Mouse (Mus musculus) neutrophil, adult 5-6 weeks (primary cell): ENCODE results near the gene Pnn. TPM values are rescaled to one million over a fixed set of nuclear protein-coding genes. Genes with fewer than 3 reads are reported as not detected.

Source experiments
- ATAC-seq: fragments of 151-379, 151-347 bp; 2 replicates; pipeline ENCODE4 v1.8.0; 2017; ENCODE audit warnings: mild to moderate bottlenecking, moderate TSS enrichment; ENCODE audit not compliant: insufficient number of reproducible peaks, poor library complexity, low FRiP score, severe bottlenecking; ENCODE audit errors: extremely low read depth
- total RNA-seq: library from RNA; stranded (forward); fragments of 200-1000 nt; gene quantifications from 2 replicates; pipeline ENCODE4 v1.2.3, GENCODE M21; 2017

Gene Pnn
- total RNA-seq, 1 experiment from 2014 or later, result 141 TPM

DNA sequence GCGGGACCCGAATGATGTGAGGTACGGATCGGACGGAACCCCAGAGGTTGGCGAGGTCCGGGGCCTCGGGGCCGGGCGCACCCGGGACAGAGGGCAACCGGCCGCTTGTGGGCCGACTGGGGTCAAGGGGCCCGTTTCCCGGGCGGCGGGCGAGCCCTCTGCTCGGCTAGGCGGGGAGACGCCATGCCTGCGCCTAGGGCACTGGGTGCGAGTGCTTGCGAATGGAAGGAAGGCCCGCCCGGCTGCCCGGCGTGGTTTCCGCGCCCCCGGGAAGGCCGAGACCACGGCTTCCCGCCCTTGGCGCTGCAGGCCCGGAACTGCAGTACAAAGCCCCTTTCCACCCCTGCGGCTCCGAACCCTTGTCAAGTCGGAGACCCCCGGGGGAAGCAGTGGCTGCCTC, 411 bp downstream of the Pnn start:
- no peak for ATAC-seq

DNA sequence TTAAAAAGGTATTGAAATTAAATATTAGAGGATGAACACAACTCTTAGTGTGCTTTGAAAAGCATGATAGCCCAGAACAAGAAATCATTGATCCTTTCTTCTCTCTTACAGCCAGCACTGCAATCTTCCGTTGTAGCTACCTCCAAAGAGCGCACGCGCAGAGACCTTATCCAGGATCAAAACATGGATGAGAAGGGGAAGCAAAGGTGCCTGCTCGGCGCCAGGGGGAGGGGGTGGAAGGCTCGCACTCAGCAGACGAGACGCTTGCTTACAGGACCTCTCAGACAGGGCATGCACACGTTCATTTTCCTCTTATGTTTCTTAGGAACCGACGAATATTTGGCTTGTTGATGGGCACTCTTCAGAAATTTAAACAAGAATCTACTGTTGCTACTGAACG, 2.1 kb downstream of the Pnn start:
- no peak for ATAC-seq

DNA sequence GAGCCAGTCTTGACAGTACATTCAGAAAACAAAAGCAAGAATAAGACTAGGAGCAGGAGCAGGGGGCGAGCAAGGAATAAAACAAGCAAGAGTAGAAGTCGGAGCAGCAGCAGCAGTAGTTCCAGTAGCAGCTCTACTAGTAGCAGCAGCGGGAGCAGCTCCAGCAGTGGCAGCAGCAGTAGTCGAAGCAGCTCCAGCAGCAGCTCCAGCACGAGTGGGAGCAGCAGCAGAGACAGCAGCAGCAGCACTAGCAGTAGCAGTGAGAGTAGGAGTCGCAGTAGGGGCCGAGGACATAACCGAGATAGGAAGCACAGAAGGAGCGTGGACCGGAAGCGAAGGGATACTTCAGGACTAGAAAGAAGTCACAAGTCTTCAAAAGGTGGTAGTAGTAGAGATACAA, 5.6 kb downstream of the Pnn start:
- ATAC-seq, result no peak

DNA sequence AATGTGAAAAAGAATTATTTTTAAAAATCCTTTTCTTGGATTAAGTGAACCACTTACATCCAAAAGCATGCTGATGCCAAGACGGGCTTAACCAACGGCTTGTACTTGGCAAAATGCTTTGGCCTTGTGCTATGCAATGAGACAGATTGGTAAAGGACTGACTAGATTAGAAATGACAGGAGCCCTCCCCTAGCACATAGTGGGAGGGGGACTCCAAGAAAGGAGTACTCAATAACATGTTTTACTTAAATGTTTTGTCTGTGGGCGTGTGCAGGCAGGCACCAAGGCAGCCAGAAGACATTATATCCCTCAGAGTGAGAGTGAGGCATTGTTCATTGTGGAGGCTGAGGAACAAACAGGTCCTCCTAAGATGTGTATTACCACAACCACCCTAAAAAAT, 7.4 kb downstream of the Pnn start:
- ATAC-seq, result no peak

DNA sequence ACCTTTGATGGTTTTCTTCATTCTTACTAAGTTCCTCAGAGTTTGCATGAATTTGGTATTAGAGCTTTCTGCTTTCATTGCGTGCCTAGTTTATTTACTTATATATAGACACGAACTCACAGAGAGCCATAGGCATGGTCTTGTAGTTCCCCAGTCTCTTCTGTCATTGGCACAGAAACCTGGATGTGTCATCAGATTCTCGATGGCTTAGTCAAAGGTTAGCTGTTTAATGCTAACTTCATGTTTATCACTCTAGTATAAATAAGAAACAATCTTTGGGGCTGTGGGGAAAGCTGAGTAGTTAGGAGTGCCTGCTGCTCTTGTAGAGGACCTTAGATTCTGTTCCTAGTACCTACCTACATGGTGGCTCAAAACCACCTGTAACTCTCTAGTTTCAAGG, 10.3 kb downstream of the Pnn start:
- ATAC-seq, result no peak

DNA sequence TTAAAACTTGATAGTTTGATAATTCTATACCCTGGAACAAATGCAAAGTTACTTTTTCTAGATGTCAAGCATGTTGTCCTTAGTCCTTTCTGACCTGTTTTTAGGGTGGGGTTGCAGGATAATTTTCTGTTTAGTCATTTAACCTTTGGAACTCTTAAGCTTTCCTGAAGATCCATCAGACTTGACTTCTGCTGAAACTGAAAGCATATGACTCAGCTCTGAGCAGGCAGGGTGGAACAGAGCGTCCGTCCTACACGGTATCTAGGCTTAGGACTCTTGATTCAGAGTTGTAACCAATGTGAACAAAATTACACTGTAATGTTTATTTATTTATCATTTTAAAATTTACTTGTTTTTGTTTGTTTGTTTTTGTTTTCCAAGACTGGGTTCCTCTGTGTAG, 11.2 kb downstream of the Pnn start:
- no peak for ATAC-seq

DNA sequence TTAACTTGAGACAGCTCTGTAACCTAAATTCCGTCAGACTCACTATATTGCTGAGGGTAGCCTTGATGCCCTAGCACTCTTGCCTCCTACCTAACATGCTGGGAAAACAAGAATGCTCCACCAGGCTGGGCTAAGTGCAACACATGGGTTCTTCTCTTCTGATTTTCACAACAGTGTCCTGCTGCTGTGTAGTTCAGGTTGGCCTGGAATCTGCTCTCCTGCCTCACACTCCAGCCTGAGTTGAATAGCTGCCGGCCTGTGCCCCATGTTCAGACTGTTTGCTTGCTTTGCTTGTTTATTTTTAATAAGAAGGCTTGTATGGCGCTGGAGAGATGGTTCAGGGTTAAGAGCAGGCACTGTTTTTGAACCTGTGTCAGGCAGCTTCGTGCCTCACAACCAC, 13.8 kb downstream of the Pnn start:
- ATAC-seq, result no peak

DNA sequence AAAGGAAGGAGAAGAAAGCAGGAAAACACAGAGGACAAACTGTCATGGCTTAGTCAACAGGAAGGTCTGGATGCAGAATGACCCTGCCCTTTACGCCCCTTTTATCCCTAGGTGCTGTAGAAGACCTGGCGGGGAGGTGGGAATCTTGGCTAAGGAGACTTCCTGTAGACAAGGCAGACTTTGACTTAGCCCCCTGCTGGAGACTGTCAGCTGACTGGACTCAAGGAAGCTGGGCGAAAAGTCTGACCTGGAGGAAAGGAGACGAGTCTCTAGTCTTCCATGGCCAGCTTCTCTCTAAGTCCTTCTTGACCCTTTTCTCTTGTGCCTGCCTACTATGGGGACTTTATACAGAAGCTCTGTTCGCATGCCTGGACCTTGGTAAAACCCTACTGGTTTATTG, 17.8 kb downstream of the Pnn start:
- ATAC-seq, result no peak

DNA sequence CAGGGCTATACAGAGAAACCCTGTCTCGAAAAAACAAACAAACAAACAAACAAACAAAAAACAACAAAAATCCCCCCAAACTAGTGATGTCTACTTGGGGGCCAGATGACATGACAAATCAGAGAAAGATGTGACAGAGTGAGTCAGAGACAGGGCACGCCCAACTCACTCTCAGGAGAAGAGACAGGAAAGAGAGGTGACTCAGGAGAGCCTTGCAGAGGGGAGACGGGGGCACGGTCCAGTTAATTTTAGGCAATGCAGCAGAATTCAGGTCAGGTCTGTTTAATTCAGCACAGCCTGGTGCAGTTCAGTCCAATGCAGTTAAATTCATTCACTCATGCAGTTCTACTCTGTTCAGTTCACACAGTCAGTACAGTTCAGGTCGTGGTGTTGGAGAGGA, 19.5 kb downstream of the Pnn start:
- no peak for ATAC-seq

DNA sequence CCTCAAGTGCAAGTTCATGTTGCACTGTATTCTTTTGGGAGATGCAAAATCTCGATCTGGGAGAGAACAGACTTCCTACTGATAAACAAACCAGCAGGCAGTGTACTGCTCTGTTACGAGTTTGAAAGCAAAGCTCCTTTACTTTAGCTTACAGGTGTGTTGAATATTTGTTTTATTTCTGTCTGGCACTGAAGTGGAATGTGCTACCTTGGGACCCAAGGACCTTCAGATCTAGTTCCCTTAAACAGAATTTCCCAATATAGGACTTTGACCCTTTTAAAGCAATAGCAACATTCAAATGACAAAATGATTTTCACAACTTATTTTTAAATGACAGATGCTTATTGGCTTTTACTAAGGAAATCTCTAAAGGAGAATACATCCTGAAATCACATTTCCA, 26.9 kb downstream of the Pnn start:
- no peak for ATAC-seq

DNA sequence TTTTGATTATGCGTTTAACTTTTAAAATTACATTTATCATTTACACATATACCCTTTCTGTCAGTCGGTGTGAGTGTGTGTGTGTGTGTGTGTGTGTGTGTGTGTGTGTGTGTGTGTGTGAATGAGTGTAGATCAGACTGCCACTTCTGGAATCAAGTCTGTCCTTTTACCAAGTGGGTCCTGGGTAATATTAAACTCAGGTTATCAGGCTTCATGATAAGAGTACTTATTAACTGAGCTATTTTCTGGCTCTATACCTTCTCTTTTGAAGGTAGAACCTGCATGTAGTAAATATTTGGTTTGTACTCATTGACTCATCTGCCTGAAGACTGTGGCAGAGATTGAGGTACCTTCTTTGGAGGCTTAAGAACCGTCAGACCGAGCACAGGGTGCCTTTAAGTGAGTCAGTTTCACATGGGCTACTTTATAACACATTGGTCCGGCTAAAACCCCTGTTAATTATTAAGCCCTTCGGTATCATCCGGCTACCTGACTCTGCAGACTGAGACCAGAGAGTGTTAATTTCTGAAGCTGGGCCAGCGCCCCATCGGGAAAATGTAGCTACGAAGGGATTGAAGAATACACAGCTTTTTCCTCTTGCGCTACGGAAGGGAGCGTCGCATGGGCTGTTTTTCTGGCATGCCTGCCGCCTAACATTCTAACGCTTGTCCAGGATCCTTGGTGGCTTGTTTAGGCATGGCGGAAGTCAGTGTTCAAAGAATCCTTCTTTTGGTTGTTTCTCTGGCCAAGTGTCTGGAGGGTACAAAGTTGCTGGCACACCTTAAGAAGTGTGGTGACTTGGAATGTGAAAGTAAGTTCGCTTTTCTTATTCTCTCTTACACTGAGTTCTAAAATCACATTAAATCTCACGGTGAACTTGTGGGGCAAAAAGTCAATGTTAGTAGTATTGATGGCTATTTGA, 28.7 kb downstream of the Pnn start, which contains the start of gene Mia2:
TSS of gene Mia2 (plus strand) at position 696 of the 922 bp plus-strand sequence.
- ATAC-seq, result no peak

DNA sequence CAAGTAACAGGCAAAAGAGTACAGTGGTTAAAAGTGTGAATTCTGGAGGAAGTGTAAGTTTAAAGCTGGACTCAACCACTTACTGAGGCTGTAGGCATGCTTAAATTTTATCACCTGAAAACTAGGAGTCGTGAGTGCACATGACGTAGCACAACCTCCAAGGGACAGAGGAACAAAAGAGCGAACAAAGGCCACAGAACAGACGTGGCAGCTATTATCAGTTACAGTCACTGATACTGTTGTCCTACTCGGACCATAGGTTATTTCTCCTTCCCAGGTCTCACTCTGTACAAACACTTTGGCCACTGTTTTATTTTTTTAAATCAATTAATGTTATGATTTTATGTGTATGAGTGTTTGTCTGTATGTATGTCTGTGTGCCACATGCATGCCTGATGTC, 38.1 kb downstream of the Pnn start:
- no peak for ATAC-seq

DNA sequence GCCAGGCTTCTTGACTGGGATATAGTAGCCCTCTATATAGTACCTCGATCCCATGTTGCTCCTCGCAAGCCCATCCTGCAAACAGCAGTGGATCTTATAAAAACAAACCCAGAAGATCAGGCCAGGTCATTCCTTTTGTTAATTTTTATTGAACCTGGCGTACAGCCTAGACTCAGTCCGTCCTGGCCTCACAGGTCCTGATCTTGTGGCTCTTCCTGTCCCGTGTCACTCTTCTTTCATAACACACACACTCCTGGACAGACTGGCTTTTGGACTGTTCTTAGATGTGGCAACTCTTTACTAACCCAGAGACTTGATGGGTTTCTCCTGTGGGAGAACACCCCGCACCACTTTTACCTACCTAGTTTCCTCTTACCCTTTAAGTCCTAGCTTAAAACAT, 39.2 kb downstream of the Pnn start:
- no peak for ATAC-seq

DNA sequence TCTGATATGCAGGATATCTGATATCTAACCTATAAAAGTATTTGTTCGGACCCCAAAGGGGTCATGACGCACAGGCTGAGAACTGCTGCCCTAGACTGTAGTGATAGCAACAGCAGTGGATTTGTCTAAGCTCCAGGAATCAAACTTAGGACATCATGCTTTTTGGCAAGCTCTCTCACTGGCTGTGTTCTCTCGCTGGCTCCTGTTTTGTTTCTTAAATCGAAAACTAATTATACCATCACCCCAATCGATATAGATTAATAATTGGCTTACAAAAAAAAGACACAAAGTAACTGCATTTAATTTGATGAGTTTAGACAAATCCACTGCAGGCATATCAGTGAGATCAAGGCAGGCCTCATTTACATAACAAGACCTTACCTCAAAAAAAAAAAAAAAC, 39.8 kb downstream of the Pnn start:
- ATAC-seq, result no peak

DNA sequence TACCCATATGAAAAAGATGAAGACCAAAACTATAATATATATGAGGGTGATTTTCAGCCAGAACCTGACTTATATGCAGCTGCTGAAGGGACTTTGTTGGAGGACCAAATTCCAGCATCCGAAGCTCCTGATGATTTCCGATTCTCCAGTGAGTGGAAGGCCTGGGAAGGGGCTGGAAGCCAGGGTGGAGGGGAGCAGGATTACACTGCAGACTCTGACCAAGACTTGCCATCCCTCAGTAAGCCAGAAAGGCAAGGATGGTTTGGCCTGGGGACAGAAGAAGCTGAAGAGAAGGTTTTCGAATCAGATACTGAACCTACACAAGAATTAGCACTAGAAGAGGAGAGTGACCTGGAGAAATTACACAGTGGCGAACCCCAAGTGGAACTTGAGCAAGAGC, 41.2 kb downstream of the Pnn start:
- ATAC-seq, result no peak

DNA sequence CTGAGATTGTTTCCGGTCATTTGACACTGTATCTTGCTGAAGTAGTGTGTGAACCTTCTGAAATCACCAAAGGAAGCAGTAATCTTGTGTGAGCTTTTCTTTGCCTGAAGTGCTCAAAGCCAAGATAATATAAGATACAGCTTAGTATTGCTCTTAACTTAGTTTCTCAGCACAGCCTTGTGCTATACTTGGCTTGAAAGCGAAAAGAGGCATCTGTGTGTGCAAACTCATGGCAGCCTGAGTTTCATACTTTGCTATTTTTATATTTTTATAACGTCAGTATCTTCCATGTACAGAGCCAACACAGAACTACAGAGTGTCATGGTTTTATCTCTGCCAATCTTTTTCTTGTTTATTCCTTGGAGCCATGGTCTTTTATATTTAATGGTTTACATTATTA, 50.5 kb downstream of the Pnn start:
- ATAC-seq, result no peak

Other genes with a start within 250 kb of the Pnn start
- gene Sec23a, start 54.9 kb upstream of the Pnn start, total RNA-seq, result 22.6 and 31.1 TPM in 2 replicates
- gene Gemin2, start 53.5 kb upstream of the Pnn start, total RNA-seq, result 9.1 and 13.5 TPM in 2 replicates
- 59.7 and 81.9 TPM in 2 replicates for gene Trappc6b, start 5.4 kb upstream of the Pnn start, total RNA-seq
- 319 and 342 TPM in 2 replicates for gene Mia2, start 28.9 kb downstream of the Pnn start, total RNA-seq
- 46.0 and 65.1 TPM in 2 replicates for gene Fbxo33, start 152.8 kb downstream of the Pnn start, total RNA-seq